Mouse (Mus musculus) stomach, postnatal 0 days (tissue): ENCODE measurements at regions not wholly inside any gene's neighbourhood (a gene's known extent, or its start where the extent isn't known, plus 50 kb on each side); places are given as distances from the start of the nearest gene placed in this dataset.
"Not testable (repeated sequence)": the region's sequence is repeated elsewhere in the genome, so short reads cannot be mapped to it uniquely, and the experiment has no call there.

Experiments used
- ATAC-seq: fragments of 200-750 bp; cut with Nextera tagmentation; 2 replicates; pipeline ENCODE4 v1.8.0; 2017; ENCODE audit not compliant: low FRiP score, low TSS enrichment
- DNase-seq: peaks from one replicate; pipeline ENCODE4 v3.0.0-alpha.2; 2016; ENCODE audit warnings: low spot score
- H3K27ac ChIP-seq: fragments of 300-500 bp; sonication (generic); replicated peaks from 2 replicates; pipeline ENCODE4 v1.5.1; 2014; ENCODE audit warnings: mild to moderate bottlenecking, control low read depth
- H3K27me3 ChIP-seq: fragments of 300-500 bp; sonication (generic); 2 replicates; pipeline ENCODE4 v1.6.1; 2014; ENCODE audit warnings: low read length; ENCODE audit not compliant: control insufficient read depth, insufficient read depth
- H3K36me3 ChIP-seq: fragments of 300-500 bp; sonication (generic); 2 replicates; pipeline ENCODE4 v1.6.1; 2014; ENCODE audit warnings: low read length, mixed read lengths; ENCODE audit not compliant: control insufficient read depth, insufficient read depth
- H3K4me1 ChIP-seq: fragments of 300-500 bp; sonication (generic); replicated peaks from 2 replicates; pipeline ENCODE4 v1.6.1; 2014; ENCODE audit warnings: antibody characterized with exemption; ENCODE audit not compliant: control insufficient read depth, insufficient read depth
- H3K4me2 ChIP-seq: fragments of 300-500 bp; sonication (generic); replicated peaks from 2 replicates; pipeline ENCODE4 v1.6.1; 2014; ENCODE audit warnings: low read depth, mild to moderate bottlenecking, control low read depth, moderate library complexity
- H3K4me3 ChIP-seq: fragments of 300-500 bp; sonication (generic); 2 replicates; pipeline ENCODE4 v1.5.1; 2014; ENCODE audit warnings: low read depth, low read length, control low read depth
- H3K9ac ChIP-seq: fragments of 300-500 bp; sonication (generic); 2 replicates; pipeline ENCODE4 v1.6.1; 2014; ENCODE audit warnings: mild to moderate bottlenecking, low read length, control low read depth, mixed read lengths
- H3K9me3 ChIP-seq: fragments of 300-500 bp; sonication (generic); 2 replicates; pipeline ENCODE4 v1.6.1; 2016; ENCODE audit warnings: low read length; ENCODE audit not compliant: control insufficient read depth
- CTCF ChIP-seq: IDR thresholded peaks from 2 replicates; pipeline ENCODE4 v1.5.1; 2016; ENCODE audit warnings: antibody characterized with exemption, low read depth, mild to moderate bottlenecking, moderate library complexity
- EP300 ChIP-seq: optimal IDR thresholded peaks from 2 replicates; pipeline ENCODE3; 2016; ENCODE audit warnings: antibody characterized with exemption
- WGBS: fragments of 180-500 bp; shearing (Covaris S2); extraction: QIAGEN DNeasy Blood & Tissue Kit; methylation state at CpG from one replicate; pipeline ENCODE4 v1.1.7; 2014; 5-methylcytosine and 5-hydroxymethylcytosine counted together

- no peak for ATAC-seq
- H3K9ac ChIP-seq, result no peak overlapping the region
- TF ChIP-seq CTCF (no peak), EP300 (no peak)
- H3K9me3 ChIP-seq, result no peaks in the 10 kb centered on the region
- no peak for DNase-seq
- H3K27ac ChIP-seq, result no peak overlapping the region
- H3K4me1 ChIP-seq, result no peaks in the 10 kb centered on the region
- no peak overlapping the region for H3K4me3 ChIP-seq
- H3K27me3 ChIP-seq, result no peaks in the 10 kb centered on the region
- H3K36me3 ChIP-seq, result no peaks in the 10 kb centered on the region
- no peak overlapping the region for H3K4me2 ChIP-seq
Observed at GRCm38 (mm10) chr1:94969543-94969942, 343.9 kb upstream of the Fam174a start.

- 51% methylated on average over 3 of the region's 3 CpGs for WGBS
- Histone ChIP-seq H3K9me3 (no peaks in the 10 kb centered on the region), H3K27ac (no peak overlapping the region), H3K36me3 (no peaks in the 10 kb centered on the region), H3K4me1 (no peaks in the 10 kb centered on the region), H3K4me3 (no peak overlapping the region), H3K9ac (no peak overlapping the region), H3K27me3 (no peaks in the 10 kb centered on the region), H3K4me2 (no peak overlapping the region)
- no peak for ATAC-seq
- no peak for TF ChIP-seq EP300
- no peak for TF ChIP-seq CTCF
- DNase-seq, result no peak
Observed at GRCm38 (mm10) chr1:94970103-94970759, 343.2 kb upstream of the Fam174a start.

- Histone ChIP-seq H3K9me3 (no peaks in the 10 kb centered on the region), H3K27me3 (no peaks in the 10 kb centered on the region), H3K4me3 (no peak overlapping the region), H3K4me1 (no peaks in the 10 kb centered on the region), H3K27ac (no peak overlapping the region), H3K36me3 (no peaks in the 10 kb centered on the region), H3K4me2 (no peak overlapping the region), H3K9ac (no peak overlapping the region)
- 50% methylated on average over 1 of the region's 1 CpGs for WGBS
- DNase-seq, result no peak
- ATAC-seq, result no peak
- TF ChIP-seq CTCF, result no peak
- no peak for TF ChIP-seq EP300
Observed at GRCm38 (mm10) chr1:94993338-94993737, 320.1 kb upstream of the Fam174a start.

- no peak overlapping the region for H3K4me3 ChIP-seq
- TF ChIP-seq EP300, result no peak
- no peak for TF ChIP-seq CTCF
- 64% methylated on average over 4 of the region's 4 CpGs for WGBS
- H3K9me3 ChIP-seq, result no peaks in the 10 kb centered on the region
- ATAC-seq (no peak), DNase-seq (no peak)
- no peak overlapping the region for H3K4me2 ChIP-seq
- H3K36me3 ChIP-seq, result no peaks in the 10 kb centered on the region
- no peak overlapping the region for H3K27ac ChIP-seq
- no peak overlapping the region for H3K9ac ChIP-seq
- H3K27me3 ChIP-seq, result no peaks in the 10 kb centered on the region
- no peaks in the 10 kb centered on the region for H3K4me1 ChIP-seq
Observed at GRCm38 (mm10) chr1:95003900-95004299, 309.5 kb upstream of the Fam174a start.

GRCm38 (mm10) chr1:95030579-95030978 is 282.8 kb upstream of the Fam174a start:
- DNase-seq, result no peak
- no peaks in the 10 kb centered on the region for H3K36me3 ChIP-seq
- no peaks in the 10 kb centered on the region for H3K27me3 ChIP-seq
- 91% methylated on average over 3 of the region's 3 CpGs for WGBS
- no peak for ATAC-seq
- H3K9me3 ChIP-seq, result no peaks in the 10 kb centered on the region
- no peak overlapping the region for H3K4me2 ChIP-seq
- H3K4me3 ChIP-seq, result no peak overlapping the region
- TF ChIP-seq CTCF, result no peak
- no peak for TF ChIP-seq EP300
- H3K4me1 ChIP-seq, result no peaks in the 10 kb centered on the region
- no peak overlapping the region for H3K9ac ChIP-seq
- no peak overlapping the region for H3K27ac ChIP-seq

GRCm38 (mm10) chr1:95033661-95034414 is 279.6 kb upstream of the Fam174a start:
- H3K36me3 ChIP-seq, H3K27me3 ChIP-seq, H3K9me3 ChIP-seq, H3K4me3 ChIP-seq, DNase-seq, H3K9ac ChIP-seq, H3K27ac ChIP-seq, ATAC-seq, H3K4me1 ChIP-seq, H3K4me2 ChIP-seq: not testable (repeated sequence)
- WGBS, result 46% methylated on average over 1 of the region's 1 CpGs
